Mouse (Mus musculus) MEL (cell line): ENCODE data around the gene D17H6S53E. TPM values are rescaled to one million over a fixed set of nuclear protein-coding genes. Genes with fewer than 3 reads are reported as not detected.

Experiments
- DNase-seq: peaks from one replicate; pipeline ENCODE4 v3.0.0; 2011; ENCODE audit warnings: low read depth, low spot score
- H3K27ac ChIP-seq: 2 replicates; pipeline ENCODE4 v1.5.1; 2012; ENCODE audit warnings: low read depth, mild to moderate bottlenecking, control low read depth, low read length, moderate library complexity; ENCODE audit not compliant: control insufficient read depth
- H3K27me3 ChIP-seq, 2 experiments: fragments of 150-350 bp in 1 of 2; sonication (generic) in 1 of 2; 2 replicates each; pipeline ENCODE4 v1.6.1; 2012; ENCODE audit warnings: low read length in 2 of 2, mild to moderate bottlenecking in 2 of 2, improper control_type of control experiment in 1 of 2, moderate library complexity in 1 of 2; ENCODE audit not compliant: insufficient read depth in 2 of 2, control insufficient read depth in 1 of 2
- H3K36me3 ChIP-seq, 2 experiments: 2 replicates each; pipeline ENCODE4 v1.6.1; 2012 to 2014; ENCODE audit warnings: low read length in 2 of 2, improper control_type of control experiment in 1 of 2, inconsistent platforms in 1 of 2, mild to moderate bottlenecking in 1 of 2; ENCODE audit not compliant: insufficient read depth in 2 of 2, control insufficient read depth in 1 of 2
- H3K4me1 ChIP-seq, 2 experiments: fragments of 150-350 bp in 1 of 2; sonication (generic) in 1 of 2; 2 replicates each; pipeline ENCODE4 v1.6.1; 2012; ENCODE audit warnings: low read length in 2 of 2, improper control_type of control experiment in 1 of 2, mild to moderate bottlenecking in 1 of 2; ENCODE audit not compliant: insufficient read depth in 2 of 2, control insufficient read depth in 1 of 2
- H3K4me3 ChIP-seq, 2 experiments: fragments of 150-350 bp in 1 of 2; sonication (generic) in 1 of 2; 2 replicates each; pipeline ENCODE4 v1.5.1; 2012; ENCODE audit warnings: low read depth in 2 of 2, low read length in 2 of 2, mild to moderate bottlenecking in 2 of 2, moderate library complexity in 2 of 2, control low read depth in 1 of 2, improper control_type of control experiment in 1 of 2; ENCODE audit not compliant: control insufficient read depth in 1 of 2, insufficient read depth in 1 of 2
- H3K79me2 ChIP-seq: 2 replicates; pipeline ENCODE4 v1.6.1; 2012; ENCODE audit warnings: mild to moderate bottlenecking, low read length, moderate library complexity; ENCODE audit not compliant: control insufficient read depth, poor library complexity, insufficient read depth
- H3K9ac ChIP-seq: 2 replicates; pipeline ENCODE4 v1.6.1; 2012; ENCODE audit warnings: low read depth, mild to moderate bottlenecking, control low read depth, low read length, moderate library complexity; ENCODE audit not compliant: control insufficient read depth, poor library complexity, severe bottlenecking
- H3K9me3 ChIP-seq: fragments of 150-350 bp; sonication (generic); replicated peaks from 2 replicates; pipeline ENCODE4 v1.6.1; 2012; ENCODE audit warnings: mild to moderate bottlenecking, low read length, improper control_type of control experiment, moderate library complexity; ENCODE audit not compliant: insufficient read depth
- BHLHE40 ChIP-seq: IDR thresholded peaks from 2 replicates; pipeline ENCODE4 v1.6.1; 2012; ENCODE audit warnings: low read depth, mild to moderate bottlenecking, inconsistent platforms, low read length, improper control_type of control experiment, borderline replicate concordance
- CHD1 ChIP-seq: IDR thresholded peaks from 2 replicates; pipeline ENCODE4 v1.6.1; 2012; ENCODE audit warnings: low read depth, mild to moderate bottlenecking, inconsistent platforms, low read length, improper control_type of control experiment
- CHD2 ChIP-seq: IDR thresholded peaks from 2 replicates; pipeline ENCODE4 v1.6.1; 2011; ENCODE audit warnings: low read length, improper control_type of control experiment
- ELF1 ChIP-seq: IDR thresholded peaks from 2 replicates; pipeline ENCODE4 v1.6.1; 2014; ENCODE audit warnings: low read depth, mild to moderate bottlenecking, inconsistent platforms, low read length, improper control_type of control experiment, moderate library complexity
- ETS1 ChIP-seq: IDR thresholded peaks from 2 replicates; pipeline ENCODE4 v1.6.1; 2012; ENCODE audit warnings: low read depth, mild to moderate bottlenecking, inconsistent platforms, low read length, improper control_type of control experiment, moderate library complexity
- GATA1 ChIP-seq: IDR thresholded peaks from 2 replicates; pipeline ENCODE4 v1.6.1; 2011; ENCODE audit warnings: low read depth, low read length, improper control_type of control experiment
- HCFC1 ChIP-seq: IDR thresholded peaks from 2 replicates; pipeline ENCODE4 v1.6.1; 2012; ENCODE audit warnings: low read depth, mild to moderate bottlenecking, inconsistent platforms, low read length, improper control_type of control experiment, moderate library complexity
- JUND ChIP-seq: IDR thresholded peaks from 2 replicates; pipeline ENCODE4 v1.6.1; 2011; ENCODE audit warnings: low read depth, mild to moderate bottlenecking, improper control_type of control experiment, low read length
- KAT2A ChIP-seq: conservative IDR thresholded peaks from 2 replicates; pipeline ENCODE4 v1.6.1; 2012; ENCODE audit warnings: low read depth, low read length, improper control_type of control experiment, inconsistent platforms
- MAFK ChIP-seq: IDR thresholded peaks from 2 replicates; pipeline ENCODE4 v1.6.1; 2011; ENCODE audit warnings: low read depth, mild to moderate bottlenecking, low read length, improper control_type of control experiment, borderline replicate concordance
- MEF2A ChIP-seq: IDR thresholded peaks from 2 replicates; pipeline ENCODE4 v1.6.1; 2014; ENCODE audit warnings: low read depth, mild to moderate bottlenecking, inconsistent platforms, low read length, improper control_type of control experiment; ENCODE audit not compliant: poor library complexity, insufficient replicate concordance, severe bottlenecking; ENCODE audit errors: extremely low read depth
- MXI1 ChIP-seq: IDR thresholded peaks from 2 replicates; pipeline ENCODE4 v1.6.1; 2011; ENCODE audit warnings: mild to moderate bottlenecking, low read depth, low read length, improper control_type of control experiment
- MYC ChIP-seq: IDR thresholded peaks from 2 replicates; pipeline ENCODE4 v1.6.1; 2011; ENCODE audit warnings: low read depth, mild to moderate bottlenecking, low read length, improper control_type of control experiment, moderate library complexity
- POLR2AphosphoS2 ChIP-seq: IDR thresholded peaks from 2 replicates; pipeline ENCODE4 v1.6.1; 2011; ENCODE audit warnings: low read length, improper control_type of control experiment
- POLR2AphosphoS5 ChIP-seq: IDR thresholded peaks from 2 replicates; pipeline ENCODE4 v1.6.1; 2012; ENCODE audit warnings: low read depth, borderline replicate concordance, mild to moderate bottlenecking, inconsistent platforms, low read length, moderate library complexity, mixed read lengths
- RCOR1 ChIP-seq: IDR thresholded peaks from 2 replicates; pipeline ENCODE4 v1.6.1; 2012; ENCODE audit warnings: low read depth, mild to moderate bottlenecking, inconsistent platforms, low read length, improper control_type of control experiment
- TAL1 ChIP-seq: IDR thresholded peaks from 2 replicates; pipeline ENCODE4 v1.6.1; 2012; ENCODE audit warnings: mild to moderate bottlenecking, inconsistent platforms, low read length, moderate library complexity, mixed read lengths
- TBP ChIP-seq: IDR thresholded peaks from 2 replicates; pipeline ENCODE4 v1.8.0; 2011; ENCODE audit warnings: low read depth, low read length, improper control_type of control experiment
- TCF12 ChIP-seq: IDR thresholded peaks from 2 replicates; pipeline ENCODE4 v1.6.1; 2014; ENCODE audit warnings: low read depth, mild to moderate bottlenecking, inconsistent platforms, low read length, improper control_type of control experiment, moderate library complexity
- USF1 ChIP-seq: IDR thresholded peaks from 2 replicates; pipeline ENCODE4 v1.6.1; 2014; ENCODE audit warnings: low read depth, mild to moderate bottlenecking, inconsistent platforms, low read length, improper control_type of control experiment, moderate library complexity
- USF2 ChIP-seq, 2 experiments: IDR thresholded peaks; 2 replicates each; pipeline ENCODE4 v1.6.1; 2011 to 2012; ENCODE audit warnings: improper control_type of control experiment in 2 of 2, low read length in 2 of 2, borderline replicate concordance in 1 of 2, inconsistent platforms in 1 of 2, low read depth in 1 of 2, mild to moderate bottlenecking in 1 of 2; ENCODE audit not compliant: insufficient read depth in 1 of 2
- ZC3H11A ChIP-seq: IDR thresholded peaks from 2 replicates; pipeline ENCODE4 v1.6.1; 2012; ENCODE audit warnings: low read depth, mild to moderate bottlenecking, inconsistent platforms, low read length, improper control_type of control experiment
- ZKSCAN1 ChIP-seq: IDR thresholded peaks from 2 replicates; pipeline ENCODE4 v1.6.1; 2012; ENCODE audit warnings: low read depth, mild to moderate bottlenecking, inconsistent platforms, low read length, improper control_type of control experiment, moderate library complexity
- polyA plus RNA-seq, 2 experiments: library from polyadenylated mRNA; stranded (reverse) in 1 of 2; unstranded in 1 of 2; fragments of >175 nt in 1 of 2; fragments of >200 nt in 1 of 2; gene quantifications; 2 replicates each; pipeline versions ENCODE4 v1.2.1 to v1.2.4; 2012; ENCODE audit warnings: low replicate concordance in 2 of 2, low read depth in 1 of 2; ENCODE audit not compliant: insufficient read length in 2 of 2, insufficient read depth in 1 of 2, missing spikeins in 1 of 2
- total RNA-seq: library from RNA; depleted of rRNA; stranded (reverse); fragments of 300-350 nt; gene quantifications from 2 replicates; pipeline ENCODE4 v1.2.3, GENCODE M21; 2012

The D17H6S53E gene
- total and polyA plus RNA-seq, 3 experiments = 11.6 to 13.6 TPM; not detected in 1

DNA sequence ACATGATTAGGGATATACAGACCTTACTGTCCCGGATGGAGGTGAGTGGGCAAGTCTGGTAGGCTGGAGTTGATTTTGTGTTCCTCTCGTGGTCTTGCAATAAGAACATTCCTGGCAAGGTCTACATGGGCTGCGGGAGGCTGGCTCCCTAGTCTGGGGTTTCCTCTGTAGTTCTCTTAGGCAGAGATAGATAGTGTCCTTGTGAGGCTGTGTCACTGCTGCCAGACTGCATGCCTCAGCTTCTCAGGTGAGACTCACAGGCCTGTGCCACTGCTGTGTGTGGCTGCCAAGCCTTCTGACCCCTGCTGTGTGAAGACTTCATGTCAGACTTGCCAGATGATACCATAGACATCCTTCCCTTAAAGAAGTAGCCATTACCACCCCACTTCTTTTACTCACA is 13.1 kb downstream of the D17H6S53E start:
- Histone ChIP-seq H3K4me1 (peaks cover 0 to 11% of the 10 kb centered on the region in 2 experiments; a peak in 2 of 4 replicates), H3K4me3 (no peak overlapping the region), H3K79me2 (peaks cover 38% of the 10 kb centered on the region), H3K27me3 (no peaks in the 10 kb centered on the region), H3K9ac (no peak overlapping the region), H3K36me3 (peaks cover 10 to 14% of the 10 kb centered on the region in 2 experiments), H3K9me3 (no peaks in the 10 kb centered on the region), H3K27ac (no peak overlapping the region)
- no peak for DNase-seq
- TF ChIP-seq USF1 = no peak
- TF ChIP-seq TBP = no peak
- TF ChIP-seq GATA1 = no peak
- TF ChIP-seq TAL1 = no peak
- TF ChIP-seq MXI1 = no peak
- no peak for TF ChIP-seq RCOR1
- no peak for TF ChIP-seq POLR2AphosphoS2
- TF ChIP-seq USF2 (IDR thresholded peaks at IDR 0.05; ENCODE audit: borderline replicate concordance in 1 of 2, insufficient read depth in 1 of 2, low read depth in 1 of 2, low read length in 2 of 2) = no peak
- no peak for TF ChIP-seq ZC3H11A
- TF ChIP-seq POLR2AphosphoS5 = no peak

DNA sequence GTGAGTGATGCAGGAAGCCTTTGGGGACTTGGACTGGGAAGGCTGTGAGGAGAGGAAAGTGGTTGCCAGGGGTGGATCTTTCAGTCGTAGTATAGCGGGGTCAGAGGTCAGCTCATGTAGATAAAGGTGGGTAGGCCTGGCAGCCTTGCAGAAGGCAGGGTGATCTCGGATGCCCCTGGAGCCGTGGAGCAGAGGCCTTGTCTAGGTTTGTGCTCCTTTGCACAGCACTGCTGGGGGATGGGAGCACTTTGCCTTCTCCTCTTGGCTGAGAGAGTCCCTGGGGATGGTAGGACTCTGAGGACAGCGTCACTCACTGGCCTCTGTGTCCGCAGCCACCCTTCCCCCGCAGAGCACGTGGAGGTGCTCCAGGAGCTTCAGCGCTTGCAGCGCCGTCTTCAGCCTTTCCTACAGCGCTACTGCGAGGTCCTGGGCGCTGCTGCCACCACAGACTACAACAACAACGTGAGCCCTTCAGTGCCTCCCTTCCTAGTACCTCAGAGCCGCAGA is 14.4 kb downstream of the D17H6S53E start:
- peaks cover 10 to 14% of the 10 kb centered on the region in 2 experiments for H3K36me3 ChIP-seq
- peaks cover 33% of the 10 kb centered on the region for H3K79me2 ChIP-seq
- no peak overlapping the region for H3K27ac ChIP-seq
- no peaks in the 10 kb centered on the region for H3K27me3 ChIP-seq
- H3K4me3 ChIP-seq = no peak overlapping the region
- H3K4me1 ChIP-seq = peaks cover 0 to 11% of the 10 kb centered on the region in 2 experiments; a peak in 2 of 4 replicates
- no peaks in the 10 kb centered on the region for H3K9me3 ChIP-seq
- H3K9ac ChIP-seq = no peak overlapping the region
- TF ChIP-seq GATA1 (no peak), HCFC1 (no peak), KAT2A (no peak), MYC (no peak), ETS1 (no peak), ZKSCAN1 (no peak), USF2 (IDR thresholded peaks at IDR 0.05; ENCODE audit: borderline replicate concordance in 1 of 2, insufficient read depth in 1 of 2, low read depth in 1 of 2, low read length in 2 of 2) (no peak), CHD2 (no peak), TCF12 (no peak), ELF1 (no peak), MAFK (no peak), JUND (no peak), POLR2AphosphoS5 (no peak), CHD1 (no peak), MEF2A (no peak), BHLHE40 (no peak)
- DNase-seq = no peak
